Mouse (Mus musculus) adrenal gland, postnatal 4 days (tissue): ENCODE measurements around the gene Lrrc8b. TPM values are rescaled to one million over a fixed set of nuclear protein-coding genes. Genes with fewer than 3 reads are reported as not detected.

Experiments
- DNase-seq, 2 experiments: peaks; one replicate each; pipeline ENCODE4 v3.0.0; 2021 to 2022; ENCODE audit warnings: low spot score in 2 of 2, mixed read lengths in 2 of 2
- total RNA-seq, 2 experiments: library from RNA; stranded (reverse); gene quantifications; 2 replicates each; pipeline ENCODE4 v1.2.3; 2021

Lrrc8b gene
- total RNA-seq, 2 experiments from 2014 or later = 85.8 TPM

GRCm38 (mm10) chr5:105479673-105480072 lies 64.1 kb downstream of the Lrrc8b start:
- no peak for DNase-seq

- no peak for DNase-seq
Observed at GRCm38 (mm10) chr5:105480561-105480960, 65.0 kb downstream of the Lrrc8b start.

- DNase-seq = no peak
Observed at GRCm38 (mm10) chr5:105483632-105484031, 68.1 kb downstream of the Lrrc8b start.

GRCm38 (mm10) chr5:105484247-105484646 lies 68.7 kb downstream of the Lrrc8b start:
- DNase-seq = no peak

- no peak for DNase-seq
Observed at GRCm38 (mm10) chr5:105484891-105485290, 69.3 kb downstream of the Lrrc8b start.

- no peak for DNase-seq
Observed at GRCm38 (mm10) chr5:105490211-105490610, 74.6 kb downstream of the Lrrc8b start.

- no peak for DNase-seq
Observed at GRCm38 (mm10) chr5:105491389-105491788, 75.8 kb downstream of the Lrrc8b start.

GRCm38 (mm10) chr5:105492367-105493246 lies 77.0 kb downstream of the Lrrc8b start:
- no peak for DNase-seq

GRCm38 (mm10) chr5:105493377-105493776 lies 77.8 kb downstream of the Lrrc8b start:
- DNase-seq = no peak

GRCm38 (mm10) chr5:105494246-105494917 lies 78.8 kb downstream of the Lrrc8b start:
- no peak for DNase-seq

GRCm38 (mm10) chr5:105494918-105495901 lies 79.6 kb downstream of the Lrrc8b start:
- DNase-seq = peak in 1 of 2 experiments; percentile 61

- no peak for DNase-seq
Observed at GRCm38 (mm10) chr5:105496133-105496532, 80.6 kb downstream of the Lrrc8b start.

- DNase-seq = no peak
Observed at GRCm38 (mm10) chr5:105496586-105496985, 81.0 kb downstream of the Lrrc8b start.

- no peak for DNase-seq
Observed at GRCm38 (mm10) chr5:105498429-105499000, 82.9 kb downstream of the Lrrc8b start.

GRCm38 (mm10) chr5:105499396-105499795 lies 83.8 kb downstream of the Lrrc8b start:
- no peak for DNase-seq

- no peak for DNase-seq
Observed at GRCm38 (mm10) chr5:105500132-105501121, 84.9 kb downstream of the Lrrc8b start.

GRCm38 (mm10) chr5:105501136-105501535 lies 85.6 kb downstream of the Lrrc8b start:
- no peak for DNase-seq

- DNase-seq = no peak
Observed at GRCm38 (mm10) chr5:105508813-105509212, 93.2 kb downstream of the Lrrc8b start.

- DNase-seq = no peak
Observed at GRCm38 (mm10) chr5:105512297-105512696, 96.7 kb downstream of the Lrrc8b start.

- no peak for DNase-seq
Observed at GRCm38 (mm10) chr5:105515532-105515931, 100.0 kb downstream of the Lrrc8b start.
